Mouse (Mus musculus) small intestine, adult 2 months (tissue): ENCODE data around the gene Il1rapl2.

ENCODE experiments used
- CTCF ChIP-seq: fragments of 200-500 bp; IDR thresholded peaks from 2 replicates; pipeline ENCODE4 v1.5.1; 2012; ENCODE audit warnings: low read depth, mild to moderate bottlenecking, control low read depth, inconsistent platforms, low read length, moderate library complexity, mixed read lengths; ENCODE audit not compliant: insufficient replicate concordance, insufficient read length; ENCODE audit errors: extremely low read depth
- POLR2A ChIP-seq: fragments of 200-500 bp; IDR thresholded peaks from 2 replicates; pipeline ENCODE4 v1.6.1; 2012; ENCODE audit warnings: low read depth, mild to moderate bottlenecking, control low read depth, inconsistent platforms, low read length, moderate library complexity

GRCm38 (mm10) chrX:138433794-138434193, 863.4 kb downstream of the Il1rapl2 start:
- TF ChIP-seq CTCF (no peak), POLR2A (no peak)
